Mouse (Mus musculus) brain, embryonic 14.5 days (tissue): ENCODE measurements around the gene Tmco4.

ENCODE experiments used
- CTCF ChIP-seq: fragments of 200-500 bp; IDR thresholded peaks from 2 replicates; pipeline ENCODE4 v1.5.1; 2012; ENCODE audit warnings: inconsistent platforms, mild to moderate bottlenecking, moderate library complexity, borderline replicate concordance; ENCODE audit not compliant: insufficient read depth, insufficient read length; ENCODE audit errors: extremely low read depth
- POLR2A ChIP-seq: fragments of 200-500 bp; IDR thresholded peaks from 2 replicates; pipeline ENCODE4 v1.6.1; 2012; ENCODE audit warnings: mild to moderate bottlenecking, inconsistent platforms, borderline replicate concordance; ENCODE audit not compliant: poor library complexity, insufficient read depth, insufficient read length, severe bottlenecking; ENCODE audit errors: extremely low read depth

GRCm38 (mm10) chr4:139079439-139079838, 106.8 kb downstream of the Tmco4 start:
- TF ChIP-seq CTCF (no peak), POLR2A (no peak)
